Mouse (Mus musculus): Measurements from ENCODE around the gene Fam213a. TPM values are rescaled to one million over a fixed set of nuclear protein-coding genes. Genes with fewer than 3 reads are reported as not detected.

Gene Fam213a
- polyA plus RNA-seq, 1 experiment from 2014 or later = 108 TPM

DNA sequence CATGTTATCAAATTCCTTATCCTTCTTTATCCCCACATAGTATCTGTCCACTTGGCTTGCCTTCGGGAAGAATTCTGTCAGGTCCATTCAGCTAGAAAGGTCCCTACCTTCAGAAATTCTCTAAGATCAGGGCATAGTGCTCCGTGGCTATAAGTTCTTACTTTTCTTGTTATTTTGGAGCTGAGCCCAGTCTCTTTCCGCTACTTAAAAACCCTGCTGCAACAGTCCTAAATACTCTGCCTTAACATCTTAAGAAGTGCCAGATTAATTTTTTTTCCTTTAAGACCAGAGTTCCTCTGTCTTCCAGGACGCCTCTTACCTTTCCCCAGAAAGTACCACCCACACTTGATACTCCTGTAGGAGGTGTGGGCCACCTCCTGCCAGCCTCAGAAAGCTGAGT lies 53.4 kb downstream of the Fam213a start:
- ATAC-seq (ENCODE audit: low read depth) = no peak
- no peaks in the 10 kb centered on the region for H3K36me3 ChIP-seq (ENCODE audit: control insufficient read depth, insufficient read depth, low read length)
- 64% methylated on average over 4 of the region's 4 CpGs for WGBS
- no peaks in the 10 kb centered on the region for H3K27me3 ChIP-seq (ENCODE audit: control insufficient read depth, insufficient read depth, low read length)
- no peak overlapping the region for H3K9ac ChIP-seq (replicated peaks; ENCODE audit: low read depth, low read length)
- no peak overlapping the region for H3K4me2 ChIP-seq (ENCODE audit: low read depth, low read length)
- no peak overlapping the region for H3K27ac ChIP-seq (ENCODE audit: low read depth, low read length)
- H3K4me1 ChIP-seq (ENCODE audit: control insufficient read depth, insufficient read depth, low read length) = peaks cover 50% of the 10 kb centered on the region
- no peak overlapping the region for H3K4me3 ChIP-seq (ENCODE audit: low read depth, low read length)
- no peaks in the 10 kb centered on the region for H3K9me3 ChIP-seq (ENCODE audit: control insufficient read depth, low read length)

DNA sequence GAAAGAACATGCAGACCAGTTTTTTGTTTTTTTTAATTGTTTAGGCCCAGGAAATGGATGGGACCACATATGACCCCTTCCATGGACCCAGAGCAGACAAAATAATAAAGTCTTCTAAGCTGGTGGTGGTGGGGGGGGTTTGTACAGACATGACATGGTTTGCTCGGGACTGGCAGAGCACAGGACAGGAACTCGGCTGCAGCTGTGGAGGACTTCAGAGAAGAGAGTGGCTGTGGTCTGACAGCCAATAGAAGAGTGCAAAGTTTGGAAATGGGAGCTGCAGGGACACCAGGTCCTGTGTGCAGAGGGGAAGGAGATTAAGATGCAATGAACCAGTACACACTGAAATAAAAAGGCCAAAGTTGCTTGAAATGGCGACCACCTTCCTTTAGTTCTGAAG lies 54.0 kb downstream of the Fam213a start:
- no peaks in the 10 kb centered on the region for H3K9me3 ChIP-seq (ENCODE audit: control insufficient read depth, low read length)
- no peaks in the 10 kb centered on the region for H3K36me3 ChIP-seq (ENCODE audit: control insufficient read depth, insufficient read depth, low read length)
- H3K4me2 ChIP-seq (ENCODE audit: low read depth, low read length) = no peak overlapping the region
- peak overlapping the region; percentile 4; the same call in 1 of the 2 replicates for H3K27ac ChIP-seq (ENCODE audit: low read depth, low read length)
- no peaks in the 10 kb centered on the region for H3K27me3 ChIP-seq (ENCODE audit: control insufficient read depth, insufficient read depth, low read length)
- H3K9ac ChIP-seq (replicated peaks; ENCODE audit: low read depth, low read length) = no peak overlapping the region
- H3K4me3 ChIP-seq (ENCODE audit: low read depth, low read length) = no peak overlapping the region
- 45% methylated on average over 3 of the region's 3 CpGs for WGBS
- ATAC-seq (ENCODE audit: low read depth) = no peak
- peaks cover 47% of the 10 kb centered on the region for H3K4me1 ChIP-seq (ENCODE audit: control insufficient read depth, insufficient read depth, low read length)

DNA sequence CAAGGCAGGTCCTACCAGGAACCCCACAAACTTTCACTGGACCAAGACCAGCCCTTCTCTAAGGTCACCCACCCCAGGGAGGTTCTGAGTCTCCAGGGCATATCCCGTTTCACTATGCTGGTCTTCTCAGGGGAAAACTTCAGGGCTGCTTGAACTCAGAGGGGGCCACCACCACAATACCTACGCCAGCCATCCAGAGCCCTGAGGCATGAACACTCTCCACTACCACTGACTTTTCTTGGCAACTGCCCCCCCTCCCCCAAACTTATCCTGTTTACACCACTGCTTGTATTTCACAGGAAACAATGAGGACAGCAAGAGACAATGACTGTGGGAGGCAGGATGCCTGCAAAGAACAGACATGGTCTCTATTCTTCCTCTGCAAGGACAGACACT lies 54.6 kb downstream of the Fam213a start:
- H3K36me3 ChIP-seq (ENCODE audit: control insufficient read depth, insufficient read depth, low read length) = no peaks in the 10 kb centered on the region
- no peaks in the 10 kb centered on the region for H3K9me3 ChIP-seq (ENCODE audit: control insufficient read depth, low read length)
- peaks cover 43% of the 10 kb centered on the region for H3K4me1 ChIP-seq (ENCODE audit: control insufficient read depth, insufficient read depth, low read length)
- 0 out of 2 replicates have a peak overlapping the region, but pooled peaks have one; percentile 4 for H3K27ac ChIP-seq (ENCODE audit: low read depth, low read length)
- ATAC-seq (ENCODE audit: low read depth) = no peak
- no peak overlapping the region for H3K9ac ChIP-seq (replicated peaks; ENCODE audit: low read depth, low read length)
- WGBS = 34% methylated on average over 2 of the region's 2 CpGs
- no peak overlapping the region for H3K4me3 ChIP-seq (ENCODE audit: low read depth, low read length)
- no peak overlapping the region for H3K4me2 ChIP-seq (ENCODE audit: low read depth, low read length)
- H3K27me3 ChIP-seq (ENCODE audit: control insufficient read depth, insufficient read depth, low read length) = no peaks in the 10 kb centered on the region

DNA sequence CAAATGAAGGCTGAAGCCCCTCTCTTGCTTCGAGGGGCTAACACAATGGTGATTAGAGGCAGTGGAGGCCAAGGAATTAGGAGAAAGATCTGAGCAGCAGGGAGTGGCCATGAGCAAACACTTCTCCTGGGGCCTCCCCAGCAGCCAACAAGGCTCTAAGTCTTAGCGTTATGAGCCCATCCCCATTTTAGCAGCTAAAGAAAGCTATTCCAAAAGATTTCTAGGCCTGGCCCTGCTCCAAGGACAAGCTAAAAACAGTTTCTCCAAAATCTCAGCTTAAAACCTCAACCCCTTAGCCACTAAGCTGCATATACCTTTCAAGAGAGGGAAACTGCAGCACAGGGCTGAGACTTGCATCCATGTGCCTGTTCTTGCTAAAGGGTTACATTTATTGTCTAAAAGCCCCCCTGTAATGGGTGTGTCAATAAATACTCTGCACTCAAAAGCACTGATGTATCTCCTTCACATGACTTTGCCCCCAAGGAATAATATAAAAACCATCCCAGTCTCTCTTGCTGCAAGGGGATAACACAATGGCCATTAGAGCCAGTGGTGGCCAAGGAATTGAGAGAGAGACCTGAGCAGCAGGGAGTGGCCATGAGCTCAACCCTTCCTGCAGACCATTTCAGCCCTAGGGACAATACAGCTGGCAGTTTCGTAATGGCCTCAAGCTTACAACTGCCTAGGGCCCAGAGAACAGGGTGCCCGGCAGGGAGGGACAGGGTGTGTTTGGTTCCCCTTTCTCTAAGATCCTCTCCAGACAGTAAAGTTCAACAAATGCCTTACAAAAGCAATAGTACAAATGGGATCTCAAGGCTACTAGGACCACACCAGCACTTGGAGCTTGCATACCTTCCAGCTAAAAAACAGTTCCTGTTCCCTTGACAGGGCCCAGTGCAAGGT lies 55.3 kb downstream of the Fam213a start:
- WGBS = 11% methylated on average over 4 of the region's 4 CpGs
- Histone ChIP-seq H3K4me2 (ENCODE audit: low read depth, low read length) (peak overlapping the region; percentile 16; the same call in 1 of the 2 replicates), H3K27ac (ENCODE audit: low read depth, low read length) (peak overlapping the region; percentile 71), H3K9me3 (ENCODE audit: control insufficient read depth, low read length) (no peaks in the 10 kb centered on the region), H3K9ac (replicated peaks; ENCODE audit: low read depth, low read length) (0 out of 2 replicates have a peak overlapping the region, but pooled peaks have one; percentile 11), H3K4me3 (ENCODE audit: low read depth, low read length) (no peak overlapping the region), H3K27me3 (ENCODE audit: control insufficient read depth, insufficient read depth, low read length) (no peaks in the 10 kb centered on the region), H3K4me1 (ENCODE audit: control insufficient read depth, insufficient read depth, low read length) (peaks cover 43% of the 10 kb centered on the region), H3K36me3 (ENCODE audit: control insufficient read depth, insufficient read depth, low read length) (no peaks in the 10 kb centered on the region)
- ATAC-seq (ENCODE audit: low read depth) = no peak

DNA sequence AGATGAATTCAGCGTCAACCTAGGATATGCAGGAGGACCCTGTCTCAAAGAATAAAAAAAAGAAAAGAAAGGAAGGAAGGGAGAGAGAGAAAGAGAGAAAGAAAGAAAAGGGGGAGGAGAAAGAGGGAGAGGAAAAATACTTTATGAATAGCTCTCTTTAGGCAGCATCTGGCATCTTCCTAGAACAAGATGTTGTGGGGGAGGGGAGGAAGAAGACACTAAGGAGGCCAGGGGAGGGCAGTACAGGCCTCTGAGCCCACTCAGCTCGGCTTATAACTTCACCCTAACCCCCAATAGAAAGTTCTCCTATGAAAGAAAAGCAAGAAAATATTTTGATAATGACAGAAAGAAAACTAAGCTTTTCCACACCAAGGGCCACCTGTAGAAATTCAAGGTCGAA lies 56.0 kb downstream of the Fam213a start:
- H3K4me1 ChIP-seq (ENCODE audit: control insufficient read depth, insufficient read depth, low read length) = peaks cover 44% of the 10 kb centered on the region
- peak overlapping the region; percentile 71; the same call in 1 of the 2 replicates for H3K27ac ChIP-seq (ENCODE audit: low read depth, low read length)
- ATAC-seq (ENCODE audit: low read depth) = no peak
- H3K27me3 ChIP-seq (ENCODE audit: control insufficient read depth, insufficient read depth, low read length) = no peaks in the 10 kb centered on the region
- 41% methylated on average over 3 of the region's 3 CpGs for WGBS
- no peak overlapping the region for H3K9ac ChIP-seq (replicated peaks; ENCODE audit: low read depth, low read length)
- H3K9me3 ChIP-seq (ENCODE audit: control insufficient read depth, low read length) = no peaks in the 10 kb centered on the region
- H3K4me2 ChIP-seq (ENCODE audit: low read depth, low read length) = peak overlapping the region; percentile 16; the same call in 1 of the 2 replicates
- H3K36me3 ChIP-seq (ENCODE audit: control insufficient read depth, insufficient read depth, low read length) = no peaks in the 10 kb centered on the region
- H3K4me3 ChIP-seq (ENCODE audit: low read depth, low read length) = no peak overlapping the region

DNA sequence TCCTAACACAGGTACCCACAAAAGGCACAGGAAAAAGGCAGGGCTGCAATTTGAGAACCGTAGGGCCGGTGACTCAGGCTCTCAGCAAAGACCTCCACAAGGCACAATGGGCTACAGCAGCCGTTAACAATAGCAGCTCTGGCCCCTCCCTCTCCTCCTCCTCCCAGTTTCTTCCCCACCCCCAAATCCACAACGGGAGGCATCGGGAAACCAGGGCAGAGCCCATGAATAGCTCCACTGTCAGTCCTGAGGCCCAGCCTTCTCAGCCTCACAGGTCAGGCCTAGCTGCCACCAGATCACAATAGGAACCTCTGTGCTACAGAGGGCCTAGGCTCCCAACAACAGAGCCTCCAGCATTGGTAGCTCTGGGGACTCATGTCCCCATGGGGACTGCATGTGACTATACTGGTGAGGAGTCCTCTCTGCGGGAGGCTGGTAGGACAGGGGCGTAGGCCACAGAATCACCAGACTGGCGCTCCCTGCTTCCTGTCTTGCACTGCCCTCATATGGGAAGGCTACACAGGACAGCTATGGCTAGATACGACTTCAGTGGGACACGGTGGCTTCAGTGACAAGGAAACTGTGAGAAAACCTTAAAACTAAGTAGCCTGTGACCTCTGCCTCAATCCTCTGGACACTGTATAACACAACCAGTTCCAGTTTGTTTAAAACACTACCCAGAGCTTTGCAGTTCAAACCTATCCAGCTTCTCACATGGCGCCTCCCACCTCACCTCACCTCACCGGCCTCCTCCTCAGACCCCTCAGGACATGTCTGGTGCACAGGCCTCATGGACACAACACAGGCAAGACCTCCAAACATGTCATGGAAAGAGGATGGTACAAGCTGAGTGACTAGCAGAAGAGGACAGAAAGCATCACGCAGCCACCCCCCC lies 57.1 kb downstream of the Fam213a start:
- Histone ChIP-seq H3K9ac (replicated peaks; ENCODE audit: low read depth, low read length) (peak overlapping the region; percentile 29), H3K36me3 (ENCODE audit: control insufficient read depth, insufficient read depth, low read length) (no peaks in the 10 kb centered on the region), H3K27ac (ENCODE audit: low read depth, low read length) (peak overlapping the region; percentile 97), H3K27me3 (ENCODE audit: control insufficient read depth, insufficient read depth, low read length) (no peaks in the 10 kb centered on the region), H3K4me2 (ENCODE audit: low read depth, low read length) (peak overlapping the region; percentile 31), H3K9me3 (ENCODE audit: control insufficient read depth, low read length) (no peaks in the 10 kb centered on the region), H3K4me1 (ENCODE audit: control insufficient read depth, insufficient read depth, low read length) (peaks cover 43% of the 10 kb centered on the region), H3K4me3 (ENCODE audit: low read depth, low read length) (no peak overlapping the region)
- WGBS = 18% methylated on average over 13 of the region's 13 CpGs
- peak; percentile 81 for ATAC-seq (ENCODE audit: low read depth)

DNA sequence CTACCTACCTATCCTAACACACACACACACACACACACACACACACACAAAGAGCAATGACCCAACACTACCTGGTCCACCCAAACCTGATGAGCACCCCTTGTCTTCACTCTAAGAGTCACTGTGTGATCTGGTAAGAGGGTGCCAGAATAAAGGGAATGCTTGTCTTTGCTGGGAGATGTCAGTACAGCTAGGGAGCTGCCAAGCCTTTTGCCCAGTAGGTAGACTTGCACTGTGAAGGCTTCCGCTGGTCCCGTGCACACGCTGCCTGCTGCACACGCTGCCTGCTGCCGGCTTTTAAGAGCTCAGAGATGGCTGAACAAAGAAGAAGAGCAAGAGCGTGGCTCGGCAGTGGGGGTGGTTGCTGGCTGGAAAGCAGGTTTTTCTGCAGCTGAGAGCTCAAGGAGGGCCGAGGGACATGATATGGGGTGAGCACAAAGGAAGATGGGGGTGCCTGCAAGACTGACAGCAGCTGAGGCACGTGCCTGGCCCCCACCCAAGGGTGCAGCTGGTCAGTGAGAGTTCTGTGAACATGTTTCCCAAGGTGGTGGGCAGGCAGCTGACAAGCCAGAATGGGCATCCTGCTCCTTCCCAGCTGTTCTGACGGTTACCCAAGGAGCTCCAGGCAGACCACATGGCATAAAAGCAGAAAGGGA lies 57.9 kb downstream of the Fam213a start:
- Histone ChIP-seq H3K4me2 (ENCODE audit: low read depth, low read length) (peak overlapping the region; percentile 31), H3K36me3 (ENCODE audit: control insufficient read depth, insufficient read depth, low read length) (no peaks in the 10 kb centered on the region), H3K27ac (ENCODE audit: low read depth, low read length) (peak overlapping the region; percentile 97), H3K4me1 (ENCODE audit: control insufficient read depth, insufficient read depth, low read length) (peaks cover 43% of the 10 kb centered on the region), H3K4me3 (ENCODE audit: low read depth, low read length) (no peak overlapping the region), H3K9me3 (ENCODE audit: control insufficient read depth, low read length) (no peaks in the 10 kb centered on the region), H3K9ac (replicated peaks; ENCODE audit: low read depth, low read length) (peak overlapping the region; percentile 29), H3K27me3 (ENCODE audit: control insufficient read depth, insufficient read depth, low read length) (no peaks in the 10 kb centered on the region)
- ATAC-seq (ENCODE audit: low read depth) = peak; percentile 57
- WGBS = 2% methylated on average over 10 of the region's 10 CpGs

DNA sequence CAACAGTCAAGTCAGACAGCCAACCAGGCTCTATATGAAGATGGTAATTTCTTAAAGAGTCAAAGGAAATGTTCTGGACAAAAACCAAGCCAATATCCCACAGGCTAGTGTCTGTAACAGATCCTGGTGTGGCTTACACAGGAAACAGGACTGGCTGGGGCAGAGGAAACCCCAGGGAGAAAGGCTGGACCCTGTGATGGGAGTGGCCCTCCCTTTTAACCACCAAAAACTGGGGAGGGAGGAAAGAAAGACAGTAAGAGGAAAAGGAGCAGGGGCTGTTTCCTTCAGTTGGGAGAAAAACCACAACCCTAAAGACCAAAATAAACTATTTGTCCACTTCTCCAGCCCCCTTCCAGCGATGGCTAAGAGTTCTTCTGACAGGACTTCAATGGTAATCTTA lies 58.4 kb downstream of the Fam213a start:
- H3K4me3 ChIP-seq (ENCODE audit: low read depth, low read length) = no peak overlapping the region
- no peaks in the 10 kb centered on the region for H3K27me3 ChIP-seq (ENCODE audit: control insufficient read depth, insufficient read depth, low read length)
- WGBS = 89% methylated on average over 1 of the region's 1 CpGs
- H3K4me2 ChIP-seq (ENCODE audit: low read depth, low read length) = peak overlapping the region; percentile 31
- peak overlapping the region; percentile 29; the same call in 1 of the 2 replicates for H3K9ac ChIP-seq (replicated peaks; ENCODE audit: low read depth, low read length)
- peaks cover 44% of the 10 kb centered on the region for H3K4me1 ChIP-seq (ENCODE audit: control insufficient read depth, insufficient read depth, low read length)
- H3K36me3 ChIP-seq (ENCODE audit: control insufficient read depth, insufficient read depth, low read length) = no peaks in the 10 kb centered on the region
- peak overlapping the region; percentile 97 for H3K27ac ChIP-seq (ENCODE audit: low read depth, low read length)
- ATAC-seq (ENCODE audit: low read depth) = no peak
- no peaks in the 10 kb centered on the region for H3K9me3 ChIP-seq (ENCODE audit: control insufficient read depth, low read length)
